Mouse (Mus musculus) spleen, adult 2 months (tissue): ENCODE data around the gene Rnasel.

ENCODE experiments used
- CTCF ChIP-seq: fragments of 200-500 bp; IDR thresholded peaks from 2 replicates; pipeline ENCODE4 v1.5.1; 2011; ENCODE audit warnings: mild to moderate bottlenecking, inconsistent platforms; ENCODE audit not compliant: insufficient read depth, insufficient read length, insufficient replicate concordance; ENCODE audit errors: extremely low read depth
- POLR2A ChIP-seq: fragments of 200-500 bp; IDR thresholded peaks from 2 replicates; pipeline ENCODE4 v1.6.1; 2011; ENCODE audit warnings: low read depth, low read length, inconsistent platforms

GRCm38 (mm10) chr1:153802691-153803090, 53.5 kb downstream of the Rnasel start:
- TF ChIP-seq CTCF (no peak), POLR2A (no peak)
